Mouse (Mus musculus) brown adipose tissue, adult 24 weeks (tissue): ENCODE data around the gene Fstl3. TPM values are rescaled to one million over a fixed set of nuclear protein-coding genes. Genes with fewer than 3 reads are reported as not detected.
A peak's percentile ranks its signal among the peaks of the same experiment; 100 is the strongest.

ENCODE experiments used
- H3K27ac ChIP-seq: fragments of 200-500 bp; replicated peaks from 2 replicates; pipeline ENCODE4 v1.5.1; 2012; ENCODE audit warnings: low read depth, mild to moderate bottlenecking, low read length
- H3K4me1 ChIP-seq: fragments of 200-500 bp; 2 replicates; pipeline ENCODE4 v1.6.1; 2012; ENCODE audit warnings: low read length, mixed read lengths; ENCODE audit not compliant: control insufficient read depth, insufficient read depth, insufficient read length
- H3K4me3 ChIP-seq: fragments of 200-500 bp; 2 replicates; pipeline ENCODE4 v1.5.1; 2012; ENCODE audit warnings: low read depth, mild to moderate bottlenecking, low read length, moderate library complexity; ENCODE audit not compliant: insufficient read depth
- polyA plus RNA-seq: library from polyadenylated mRNA; stranded (reverse); fragments of >200 nt; gene quantifications from 2 replicates; pipeline ENCODE4 v1.2.4, GENCODE M21; 2012; ENCODE audit not compliant: missing spikeins, insufficient read depth, insufficient read length

The Fstl3 gene
- polyA plus RNA-seq, 1 experiment: 1.3 TPM

GRCm38 (mm10) chr10:79769329-79769728 is 7.7 kb upstream of the Fstl3 start:
- Histone ChIP-seq H3K4me1 (peaks cover 9% of the 10 kb centered on the region), H3K4me3 (no peak overlapping the region), H3K27ac (no peak overlapping the region)

GRCm38 (mm10) chr10:79772320-79772719 is 4.8 kb upstream of the Fstl3 start:
- Histone ChIP-seq H3K4me1 (no peaks in the 10 kb centered on the region), H3K4me3 (no peak overlapping the region), H3K27ac (no peak overlapping the region)

DNA sequence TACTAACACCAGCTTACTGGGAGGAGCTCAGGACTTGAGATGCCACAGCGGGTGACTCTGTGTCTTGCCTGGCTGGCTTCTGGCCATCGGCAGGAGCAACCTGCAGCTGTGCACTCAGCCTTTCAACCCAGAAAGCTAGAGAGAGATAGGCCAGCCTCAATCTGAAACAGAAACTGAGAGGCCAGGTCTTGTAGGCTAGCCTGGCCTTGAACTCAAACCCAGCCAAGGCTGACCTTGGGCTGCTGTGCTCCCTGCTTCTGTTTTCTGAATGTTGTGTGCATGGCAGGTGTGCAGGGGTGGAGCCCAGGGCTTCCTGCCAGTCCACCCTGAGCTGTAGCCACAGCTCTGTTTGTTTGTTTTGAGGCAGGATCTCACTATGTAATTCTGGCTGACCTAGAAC is 3.9 kb upstream of the Fstl3 start:
- H3K4me3 ChIP-seq: no peak overlapping the region
- no peaks in the 10 kb centered on the region for H3K4me1 ChIP-seq
- no peak overlapping the region for H3K27ac ChIP-seq

- Histone ChIP-seq H3K4me3 (no peak overlapping the region), H3K27ac (no peak overlapping the region), H3K4me1 (no peaks in the 10 kb centered on the region)
Observed at GRCm38 (mm10) chr10:79774486-79775279, 2.4 kb upstream of the Fstl3 start.

DNA sequence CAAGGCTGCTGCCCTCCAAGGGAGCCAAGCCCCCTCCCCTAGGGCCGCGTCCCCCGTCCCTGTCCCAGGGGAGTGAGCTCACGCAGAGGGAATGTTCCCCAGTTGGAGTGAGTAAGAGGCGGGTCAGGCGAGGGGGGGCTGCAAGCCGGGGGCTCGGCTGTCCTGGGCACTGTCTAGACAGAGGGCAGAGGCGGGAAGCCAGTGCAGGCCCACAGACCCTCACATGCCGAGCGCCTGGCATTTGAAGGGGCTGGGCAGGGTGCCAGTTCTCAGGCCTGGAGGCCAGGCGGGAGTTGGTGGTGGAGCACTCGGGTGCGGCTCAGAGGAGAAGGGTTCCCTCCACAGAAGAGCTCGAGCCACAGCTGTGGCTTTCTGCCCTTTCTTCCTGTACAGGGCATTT is 934 bp downstream of the Fstl3 start:
- H3K27ac ChIP-seq: no peak overlapping the region
- H3K4me3 ChIP-seq: no peak overlapping the region
- H3K4me1 ChIP-seq: peaks cover 2% of the 10 kb centered on the region; the same call in 1 of the 2 replicates

DNA sequence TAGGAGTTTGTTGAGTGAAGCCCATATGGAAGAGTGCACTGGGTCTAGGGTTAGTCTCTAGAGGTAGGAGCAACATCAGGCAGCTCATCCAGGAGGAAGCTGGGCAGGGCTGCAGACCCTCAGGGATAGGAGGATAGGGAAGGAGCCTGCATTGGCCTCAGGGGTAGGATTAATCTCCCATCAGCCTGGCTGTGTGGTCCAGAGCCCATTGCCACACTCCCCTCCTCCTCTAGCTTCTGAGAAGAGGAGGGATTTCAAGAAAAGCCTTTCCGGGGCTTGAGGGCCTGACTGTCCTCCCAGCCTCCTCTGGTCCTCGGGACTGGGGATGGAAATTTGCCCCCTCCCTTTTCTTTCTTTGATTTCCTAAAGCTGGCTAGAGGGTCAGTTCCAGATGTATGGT is 2.1 kb downstream of the Fstl3 start:
- Histone ChIP-seq H3K27ac (no peak overlapping the region), H3K4me1 (peaks cover 2% of the 10 kb centered on the region; the same call in 1 of the 2 replicates), H3K4me3 (no peak overlapping the region)

DNA sequence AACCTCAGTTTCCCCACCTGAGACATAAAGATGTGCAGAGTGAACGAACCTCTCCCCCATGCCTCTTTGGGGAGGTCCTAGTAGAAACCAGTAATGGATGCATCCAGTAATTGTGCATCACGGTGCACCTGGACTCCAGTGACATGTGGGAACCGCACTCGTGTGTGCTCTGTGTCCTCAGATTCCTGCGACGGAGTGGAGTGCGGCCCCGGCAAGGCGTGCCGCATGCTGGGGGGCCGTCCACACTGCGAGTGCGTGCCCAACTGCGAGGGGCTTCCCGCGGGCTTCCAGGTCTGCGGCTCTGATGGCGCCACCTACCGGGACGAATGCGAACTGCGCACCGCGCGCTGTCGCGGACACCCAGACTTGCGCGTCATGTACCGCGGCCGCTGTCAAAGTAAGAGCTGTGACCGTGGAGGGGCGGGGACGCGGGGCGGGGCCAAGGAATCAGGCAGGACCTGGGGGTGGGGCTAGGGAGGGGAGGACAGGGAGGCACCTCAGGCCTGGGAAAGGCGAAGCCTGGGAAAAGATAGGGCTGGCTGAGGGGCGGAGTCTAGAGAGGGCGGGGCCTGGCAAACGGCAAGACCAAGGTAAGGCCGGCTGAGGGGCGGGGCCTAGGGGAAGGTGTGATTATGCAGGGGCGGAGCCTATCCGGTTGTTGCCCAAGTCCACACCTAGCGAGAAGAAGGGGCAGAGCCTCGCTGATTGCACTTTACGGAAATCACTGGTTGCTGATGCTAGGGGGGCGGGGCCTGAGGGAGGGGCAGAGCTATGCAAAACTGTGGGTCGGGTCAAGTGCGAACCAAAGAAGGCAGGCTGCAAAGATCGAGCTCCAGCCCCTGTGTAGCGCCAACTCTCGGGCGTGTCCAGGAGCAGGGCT is 3.0 kb downstream of the Fstl3 start:
- Histone ChIP-seq H3K4me1 (peaks cover 2% of the 10 kb centered on the region; the same call in 1 of the 2 replicates), H3K4me3 (peak overlapping the region; percentile 54), H3K27ac (no peak overlapping the region)

GRCm38 (mm10) chr10:79780664-79781015 is 3.6 kb downstream of the Fstl3 start:
- Histone ChIP-seq H3K27ac (no peak overlapping the region), H3K4me1 (peaks cover 2% of the 10 kb centered on the region; the same call in 1 of the 2 replicates), H3K4me3 (peak overlapping the region; percentile 54)

DNA sequence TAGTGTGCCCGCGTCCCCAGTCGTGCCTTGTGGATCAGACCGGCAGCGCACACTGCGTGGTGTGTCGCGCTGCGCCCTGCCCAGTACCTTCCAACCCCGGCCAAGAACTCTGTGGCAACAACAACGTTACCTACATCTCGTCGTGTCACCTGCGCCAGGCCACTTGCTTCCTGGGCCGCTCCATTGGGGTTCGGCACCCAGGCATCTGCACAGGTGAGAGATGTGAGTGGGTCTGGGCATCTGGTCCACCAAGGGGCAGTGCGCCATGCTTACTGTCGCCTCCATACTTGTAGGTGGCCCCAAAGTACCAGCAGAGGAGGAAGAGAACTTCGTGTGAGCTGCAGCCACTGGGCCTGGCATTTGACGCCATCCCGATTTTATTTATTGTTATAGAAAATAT is 4.1 kb downstream of the Fstl3 start:
- Histone ChIP-seq H3K4me3 (no peak overlapping the region), H3K27ac (no peak overlapping the region), H3K4me1 (peaks cover 2% of the 10 kb centered on the region; the same call in 1 of the 2 replicates)

DNA sequence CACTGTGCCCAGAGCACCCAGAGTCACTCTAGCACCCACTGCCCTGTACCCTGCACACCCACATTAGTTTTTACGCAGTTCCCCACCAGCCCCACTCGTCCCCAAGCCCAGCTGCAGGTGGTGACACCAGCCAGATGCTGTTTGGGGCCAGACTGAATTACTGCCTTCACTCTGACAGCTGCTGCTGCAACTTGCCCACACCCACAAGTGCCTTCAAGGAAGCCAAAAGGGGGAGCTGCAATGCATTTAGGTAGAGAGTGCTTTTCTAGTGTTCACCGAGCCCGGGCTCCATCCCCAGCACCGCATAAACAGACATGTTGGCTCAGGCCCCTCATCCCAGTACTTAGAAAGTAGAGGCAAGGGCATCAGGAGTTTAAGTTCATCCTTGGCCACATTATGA is 4.9 kb downstream of the Fstl3 start:
- peaks cover 2% of the 10 kb centered on the region; the same call in 1 of the 2 replicates for H3K4me1 ChIP-seq
- no peak overlapping the region for H3K4me3 ChIP-seq
- H3K27ac ChIP-seq: no peak overlapping the region

GRCm38 (mm10) chr10:79783050-79783449 is 6.0 kb downstream of the Fstl3 start:
- H3K4me3 ChIP-seq: no peak overlapping the region
- H3K4me1 ChIP-seq: peaks cover 2% of the 10 kb centered on the region; the same call in 1 of the 2 replicates
- H3K27ac ChIP-seq: no peak overlapping the region

GRCm38 (mm10) chr10:79783920-79784800 is 7.1 kb downstream of the Fstl3 start:
- Histone ChIP-seq H3K4me1 (peaks cover 2% of the 10 kb centered on the region; the same call in 1 of the 2 replicates), H3K4me3 (no peak overlapping the region), H3K27ac (no peak overlapping the region)

GRCm38 (mm10) chr10:79788386-79789158 is 11.5 kb downstream of the Fstl3 start:
- Histone ChIP-seq H3K4me3 (no peak overlapping the region), H3K27ac (no peak overlapping the region), H3K4me1 (no peaks in the 10 kb centered on the region)

DNA sequence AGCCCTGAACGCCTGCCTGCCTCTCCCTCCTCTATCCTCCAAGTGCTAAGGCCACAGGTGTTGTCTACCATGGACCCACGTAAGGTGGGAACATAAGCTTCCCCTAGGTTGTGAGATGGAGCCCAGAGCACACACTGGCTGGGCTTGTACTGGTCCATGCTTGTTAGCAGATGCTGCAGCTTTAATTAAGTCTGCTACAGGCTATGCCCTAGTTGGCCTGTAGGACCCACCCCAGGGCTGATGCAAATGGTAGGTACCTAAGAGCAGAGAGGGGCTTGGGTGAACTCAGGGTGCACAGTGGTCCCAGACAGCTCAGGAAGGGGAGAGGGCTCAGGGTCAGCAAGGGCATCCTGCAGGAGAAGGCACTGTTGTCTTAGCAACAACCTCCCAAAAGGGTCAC is 12.5 kb downstream of the Fstl3 start:
- no peak overlapping the region for H3K27ac ChIP-seq
- no peaks in the 10 kb centered on the region for H3K4me1 ChIP-seq

More for the DNA sequence above, 12.5 kb downstream of the Fstl3 start:
- no peak overlapping the region for H3K4me3 ChIP-seq
